Mouse (Mus musculus): ENCODE measurements around the gene Ccer2. TPM values are rescaled to one million over a fixed set of nuclear protein-coding genes. Genes with fewer than 3 reads are reported as not detected.
A peak's percentile ranks its signal among the peaks of the same experiment; 100 is the strongest.

Ccer2 gene
- polyA plus RNA-seq, 1 experiment = not detected

DNA sequence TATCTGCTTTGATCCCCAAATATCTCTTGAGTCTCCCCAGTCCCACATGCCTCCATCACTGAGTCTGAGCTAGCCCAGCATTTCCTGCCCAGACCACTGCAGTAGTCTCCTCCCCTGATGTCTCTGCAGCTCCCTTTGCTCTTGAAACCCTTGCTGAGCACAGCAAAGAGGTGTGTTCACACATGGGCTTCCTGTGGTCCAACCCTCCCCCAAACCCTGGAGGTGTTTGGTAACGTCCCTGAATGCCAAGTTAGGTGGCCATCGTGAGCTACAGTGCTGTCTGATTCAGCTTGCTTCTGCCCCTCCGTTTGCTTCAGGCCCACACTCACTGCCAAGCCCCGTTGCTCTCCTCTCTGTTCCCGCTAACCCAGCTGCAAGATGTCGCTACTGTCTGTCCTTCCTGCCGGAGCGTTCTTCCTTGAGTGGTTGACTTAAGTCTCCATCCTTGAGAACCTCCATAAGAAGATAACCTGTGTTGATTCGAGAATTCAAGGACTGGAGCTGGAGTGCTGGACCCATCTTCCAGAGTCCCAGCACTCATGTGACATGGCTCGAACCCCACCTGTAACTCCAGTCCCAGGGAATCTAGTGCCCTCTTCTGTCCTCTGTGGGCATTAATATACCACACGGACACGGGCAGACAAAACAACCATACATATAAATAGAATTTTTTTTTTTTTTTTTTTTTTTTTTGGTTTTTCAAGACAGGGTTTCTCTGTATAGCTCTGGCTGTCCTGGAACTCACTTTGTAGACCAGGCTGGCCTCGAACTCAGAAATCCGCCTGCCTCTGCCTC is 36.6 kb downstream of the Ccer2 start:
- Histone ChIP-seq H3K27me3 (ENCODE audit: control insufficient read depth) (peaks cover 8% of the 10 kb centered on the region), H3K36me3 (ENCODE audit: control insufficient read depth) (peaks cover 4% of the 10 kb centered on the region), H3K4me3 (replicated peaks) (no peak overlapping the region), H3K9me3 (ENCODE audit: control insufficient read depth, low read length) (no peaks in the 10 kb centered on the region), H3K4me1 (ENCODE audit: control insufficient read depth) (peaks cover 25% of the 10 kb centered on the region)
- TF ChIP-seq GATA1 (IDR thresholded peaks at IDR 0.05; ENCODE audit: low read length) = no peak
- no peak for TF ChIP-seq TAL1 (IDR thresholded peaks at IDR 0.05; ENCODE audit: low read length)

DNA sequence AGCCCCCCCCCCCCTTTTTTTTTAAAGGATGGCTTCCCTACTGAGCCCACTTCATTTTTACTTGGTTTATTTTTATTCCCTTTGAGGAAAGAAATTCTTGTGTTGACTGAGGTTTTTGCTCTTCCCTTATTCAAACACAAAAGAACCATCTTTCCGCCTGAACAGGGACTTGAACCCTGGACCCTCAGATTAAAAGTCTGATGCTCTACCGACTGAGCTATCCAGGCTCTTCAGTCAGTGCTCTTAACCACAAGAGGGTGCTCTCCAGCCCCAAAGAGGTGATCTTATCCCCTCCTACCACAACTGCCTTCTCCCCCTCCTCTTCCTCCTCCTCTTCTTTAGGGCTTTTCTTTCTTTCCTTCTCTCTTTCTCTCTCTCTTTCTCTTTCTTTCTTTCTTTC is 37.9 kb downstream of the Ccer2 start:
- peaks cover 8% of the 10 kb centered on the region for H3K27me3 ChIP-seq (ENCODE audit: control insufficient read depth)
- H3K9me3 ChIP-seq (ENCODE audit: control insufficient read depth, low read length) = no peaks in the 10 kb centered on the region
- H3K4me1 ChIP-seq (ENCODE audit: control insufficient read depth) = peaks cover 28% of the 10 kb centered on the region
- H3K36me3 ChIP-seq (ENCODE audit: control insufficient read depth) = peaks cover 5% of the 10 kb centered on the region
- H3K4me3 ChIP-seq (replicated peaks) = no peak overlapping the region
- TF ChIP-seq TAL1 (IDR thresholded peaks at IDR 0.05; ENCODE audit: low read length) = no peak
- no peak for TF ChIP-seq GATA1 (IDR thresholded peaks at IDR 0.05; ENCODE audit: low read length)

DNA sequence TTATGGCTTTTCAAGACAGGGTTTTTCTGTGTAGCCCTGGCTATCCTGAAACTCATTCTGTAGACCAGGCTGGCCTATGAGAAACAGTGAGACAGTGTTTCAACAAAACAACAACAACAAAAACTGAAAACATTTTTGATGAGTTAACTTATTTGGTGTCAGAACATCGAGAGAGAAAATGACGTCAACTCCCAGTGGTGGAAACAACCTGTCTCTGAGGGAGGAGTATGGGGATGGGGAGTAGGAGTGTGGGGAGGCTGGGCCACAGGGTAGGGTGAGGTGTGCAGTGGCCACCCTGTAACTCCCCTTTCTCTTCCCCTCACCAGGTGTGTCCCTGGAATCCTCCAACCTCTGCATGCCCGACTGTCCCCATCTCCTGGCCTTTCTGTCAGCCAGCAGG is 38.5 kb downstream of the Ccer2 start:
- Histone ChIP-seq H3K27me3 (ENCODE audit: control insufficient read depth) (peaks cover 8% of the 10 kb centered on the region), H3K4me1 (ENCODE audit: control insufficient read depth) (peaks cover 28% of the 10 kb centered on the region), H3K9me3 (ENCODE audit: control insufficient read depth, low read length) (no peaks in the 10 kb centered on the region), H3K36me3 (ENCODE audit: control insufficient read depth) (peaks cover 7% of the 10 kb centered on the region), H3K4me3 (replicated peaks) (no peak overlapping the region)
- TF ChIP-seq TAL1 (IDR thresholded peaks at IDR 0.05; ENCODE audit: low read length) (no peak), GATA1 (IDR thresholded peaks at IDR 0.05; ENCODE audit: low read length) (no peak)

DNA sequence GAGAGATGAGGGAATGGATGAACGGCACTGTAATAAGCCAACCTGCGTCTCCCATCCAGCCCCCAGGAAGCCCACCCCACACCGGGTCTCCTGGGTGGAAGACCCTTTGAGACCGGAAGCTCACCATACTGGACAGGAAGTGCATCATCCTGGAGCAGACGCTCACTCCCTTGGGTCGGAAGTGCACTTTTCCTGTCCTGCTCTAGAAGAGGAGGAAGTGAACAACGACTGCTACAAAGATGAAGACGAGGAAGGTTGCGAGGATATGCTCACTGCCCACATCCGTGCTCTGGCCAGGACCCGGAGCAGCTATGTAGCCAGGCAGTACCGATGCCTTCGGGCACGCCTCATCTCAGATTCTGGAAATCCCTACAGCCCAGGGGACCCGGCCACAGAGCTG is 39.9 kb downstream of the Ccer2 start:
- no peaks in the 10 kb centered on the region for H3K9me3 ChIP-seq (ENCODE audit: control insufficient read depth, low read length)
- peaks cover 28% of the 10 kb centered on the region for H3K4me1 ChIP-seq (ENCODE audit: control insufficient read depth)
- peaks cover 8% of the 10 kb centered on the region for H3K27me3 ChIP-seq (ENCODE audit: control insufficient read depth)
- TF ChIP-seq GATA1 (IDR thresholded peaks at IDR 0.05; ENCODE audit: low read length) = no peak
- TF ChIP-seq TAL1 (IDR thresholded peaks at IDR 0.05; ENCODE audit: low read length) = no peak
- H3K4me3 ChIP-seq (replicated peaks) = peak overlapping the region; percentile 58
- peaks cover 7% of the 10 kb centered on the region for H3K36me3 ChIP-seq (ENCODE audit: control insufficient read depth)

DNA sequence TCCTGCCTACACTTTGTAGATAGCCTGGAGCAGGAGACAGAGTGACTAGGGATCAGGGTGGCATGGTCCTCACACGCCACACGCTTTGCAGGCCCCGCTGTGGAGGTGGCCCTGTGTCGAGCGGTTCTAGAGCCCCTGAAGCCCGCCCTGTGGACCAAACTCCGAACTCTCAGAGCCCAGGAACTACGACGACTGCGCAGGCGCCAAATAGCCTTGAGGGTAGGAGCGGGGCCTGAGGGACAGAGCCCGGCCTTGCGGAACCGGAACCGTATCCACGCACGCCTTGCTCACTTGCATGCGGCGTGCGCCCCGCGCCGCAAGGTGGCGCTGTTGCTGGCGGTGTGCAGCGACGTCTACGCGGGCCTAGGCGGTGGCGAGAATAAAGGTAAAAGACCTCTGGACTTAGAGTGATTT is 40.6 kb downstream of the Ccer2 start:
- Histone ChIP-seq H3K27me3 (ENCODE audit: control insufficient read depth) (peaks cover 8% of the 10 kb centered on the region), H3K4me1 (ENCODE audit: control insufficient read depth) (peaks cover 28% of the 10 kb centered on the region), H3K36me3 (ENCODE audit: control insufficient read depth) (peaks cover 7% of the 10 kb centered on the region), H3K4me3 (replicated peaks) (peak overlapping the region; percentile 58), H3K9me3 (ENCODE audit: control insufficient read depth, low read length) (no peaks in the 10 kb centered on the region)
- TF ChIP-seq TAL1 (IDR thresholded peaks at IDR 0.05; ENCODE audit: low read length) = no peak
- no peak for TF ChIP-seq GATA1 (IDR thresholded peaks at IDR 0.05; ENCODE audit: low read length)

DNA sequence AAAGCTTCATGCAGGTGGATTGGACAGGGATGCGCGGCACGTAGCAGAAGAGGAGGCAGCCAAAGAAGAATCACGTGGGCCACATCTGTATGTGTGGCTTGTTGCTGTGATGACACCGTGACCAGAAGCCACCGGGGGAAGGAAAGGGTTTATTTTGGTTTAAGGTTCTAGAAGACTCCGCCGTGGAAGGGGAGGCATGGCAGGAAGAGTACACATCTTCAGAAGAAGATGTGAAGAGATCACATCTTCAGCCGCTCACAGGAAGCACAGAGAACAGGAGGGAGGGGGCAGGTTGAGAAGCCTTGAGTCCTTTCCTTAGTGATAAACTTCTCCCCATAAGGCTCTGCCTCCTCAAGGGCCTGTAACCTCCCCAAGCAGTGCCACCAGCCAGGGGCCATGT is 44.0 kb downstream of the Ccer2 start:
- H3K27me3 ChIP-seq (ENCODE audit: control insufficient read depth) = peaks cover 5% of the 10 kb centered on the region; the same call in 1 of the 2 replicates
- H3K36me3 ChIP-seq (ENCODE audit: control insufficient read depth) = peaks cover 7% of the 10 kb centered on the region
- no peak overlapping the region for H3K4me3 ChIP-seq (replicated peaks)
- TF ChIP-seq GATA1 (IDR thresholded peaks at IDR 0.05; ENCODE audit: low read length) = no peak
- no peak for TF ChIP-seq TAL1 (IDR thresholded peaks at IDR 0.05; ENCODE audit: low read length)
- peaks cover 46% of the 10 kb centered on the region for H3K4me1 ChIP-seq (ENCODE audit: control insufficient read depth)
- H3K9me3 ChIP-seq (ENCODE audit: control insufficient read depth, low read length) = no peaks in the 10 kb centered on the region

DNA sequence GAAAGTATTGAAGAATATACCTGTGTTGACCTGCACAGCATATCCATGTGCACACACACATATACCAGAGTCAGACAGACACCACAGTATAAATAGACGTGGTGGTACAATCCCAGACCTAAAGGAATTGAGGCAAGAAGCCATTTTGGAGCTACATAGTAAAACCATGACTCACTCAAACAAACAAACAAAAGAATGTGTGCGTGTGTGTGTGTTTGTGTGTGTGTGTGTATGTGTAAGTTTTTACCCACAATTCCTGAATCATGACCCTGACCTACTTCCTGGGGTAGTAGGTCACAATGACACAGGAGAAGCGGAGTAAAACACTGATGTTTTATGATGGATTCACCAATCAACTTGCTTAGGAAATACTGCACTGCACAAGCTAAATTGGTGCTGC is 45.5 kb downstream of the Ccer2 start:
- Histone ChIP-seq H3K4me3 (replicated peaks) (no peak overlapping the region), H3K36me3 (ENCODE audit: control insufficient read depth) (peaks cover 7% of the 10 kb centered on the region), H3K9me3 (ENCODE audit: control insufficient read depth, low read length) (no peaks in the 10 kb centered on the region), H3K4me1 (ENCODE audit: control insufficient read depth) (peaks cover 34% of the 10 kb centered on the region), H3K27me3 (ENCODE audit: control insufficient read depth) (no peaks in the 10 kb centered on the region)
- TF ChIP-seq GATA1 (IDR thresholded peaks at IDR 0.05; ENCODE audit: low read length) (no peak), TAL1 (IDR thresholded peaks at IDR 0.05; ENCODE audit: low read length) (no peak)

DNA sequence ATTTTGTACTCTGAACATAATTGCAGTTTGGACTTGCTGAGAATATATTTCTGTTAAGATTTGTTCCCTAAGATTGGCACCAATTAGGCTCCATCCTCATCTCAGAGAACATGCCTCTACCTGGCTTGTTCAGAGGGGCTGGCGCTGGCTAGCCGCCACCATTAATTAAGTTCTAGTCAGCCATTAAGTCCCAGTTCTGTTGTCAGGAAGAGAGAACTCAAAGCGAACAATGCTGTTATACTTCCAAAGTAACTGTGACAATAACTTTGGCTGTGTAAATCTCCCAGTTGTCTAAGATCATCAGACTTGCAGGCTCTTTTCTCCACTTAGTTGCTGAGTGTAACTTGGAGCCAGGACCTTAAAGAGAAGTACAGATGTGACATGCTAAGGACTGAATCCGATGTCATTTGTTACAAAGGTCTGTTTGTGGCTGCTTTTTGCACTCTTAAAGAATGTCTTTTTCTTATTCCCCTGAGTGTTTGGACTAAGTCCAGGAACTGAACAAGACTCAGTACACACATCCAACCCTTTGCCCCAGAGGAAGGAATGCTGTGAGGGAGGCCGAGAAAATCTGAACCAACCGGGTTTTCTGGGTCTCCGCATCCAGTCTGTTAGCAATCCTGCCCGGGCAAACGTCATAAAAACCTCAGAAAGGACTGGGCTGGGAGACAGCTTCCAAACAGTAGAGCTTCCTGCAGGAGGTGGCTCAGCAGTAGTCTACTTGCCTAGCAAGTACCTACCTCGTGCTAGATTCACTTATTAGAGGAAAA is 46.1 kb downstream of the Ccer2 start:
- TF ChIP-seq TAL1 (IDR thresholded peaks at IDR 0.05; ENCODE audit: low read length) (no peak), GATA1 (IDR thresholded peaks at IDR 0.05; ENCODE audit: low read length) (no peak)
- peaks cover 7% of the 10 kb centered on the region for H3K36me3 ChIP-seq (ENCODE audit: control insufficient read depth)
- no peaks in the 10 kb centered on the region for H3K27me3 ChIP-seq (ENCODE audit: control insufficient read depth)
- H3K4me1 ChIP-seq (ENCODE audit: control insufficient read depth) = peaks cover 32% of the 10 kb centered on the region
- no peaks in the 10 kb centered on the region for H3K9me3 ChIP-seq (ENCODE audit: control insufficient read depth, low read length)
- H3K4me3 ChIP-seq (replicated peaks) = no peak overlapping the region

DNA sequence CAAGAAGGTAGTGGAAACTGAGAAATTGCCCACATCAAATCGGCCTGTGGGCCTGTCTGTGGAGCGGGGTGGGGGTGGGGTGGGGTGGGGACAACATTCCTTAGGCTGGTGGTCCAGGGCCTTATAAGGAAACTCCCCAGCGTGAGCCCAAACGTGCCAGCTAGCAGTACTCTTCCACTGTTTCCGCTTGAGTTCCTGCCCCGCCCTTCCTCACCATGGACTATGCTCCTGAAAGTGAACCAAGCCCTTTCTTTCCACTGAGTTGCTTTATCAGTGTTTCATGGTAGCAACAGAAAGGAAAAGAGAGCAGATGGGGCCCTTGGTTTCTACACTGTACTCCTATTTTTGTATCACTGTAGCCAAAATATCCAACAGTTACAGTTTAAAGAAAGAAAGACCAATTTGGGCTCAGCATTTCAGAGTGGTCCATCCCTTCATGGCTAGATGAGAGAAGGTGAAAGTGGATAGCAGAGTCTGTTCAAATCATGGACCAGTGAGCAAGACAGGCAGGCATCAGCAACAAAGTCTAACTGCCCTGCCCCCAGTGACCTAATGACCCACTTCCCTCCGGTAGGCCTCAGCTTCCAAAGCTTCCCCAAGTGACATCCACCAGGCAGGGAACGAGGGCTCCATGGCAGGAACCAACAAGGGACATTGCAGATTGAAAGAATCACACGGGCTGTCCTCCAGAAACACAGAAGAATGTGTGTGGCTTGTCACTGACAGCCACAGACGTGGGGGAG is 47.0 kb downstream of the Ccer2 start:
- peaks cover 32% of the 10 kb centered on the region for H3K4me1 ChIP-seq (ENCODE audit: control insufficient read depth)
- no peaks in the 10 kb centered on the region for H3K9me3 ChIP-seq (ENCODE audit: control insufficient read depth, low read length)
- H3K4me3 ChIP-seq (replicated peaks) = no peak overlapping the region
- H3K27me3 ChIP-seq (ENCODE audit: control insufficient read depth) = no peaks in the 10 kb centered on the region
- H3K36me3 ChIP-seq (ENCODE audit: control insufficient read depth) = peaks cover 2% of the 10 kb centered on the region; the same call in 1 of the 2 replicates
- TF ChIP-seq TAL1 (IDR thresholded peaks at IDR 0.05; ENCODE audit: low read length) (no peak), GATA1 (IDR thresholded peaks at IDR 0.05; ENCODE audit: low read length) (no peak)
